Mouse (Mus musculus): ENCODE measurements at regions not wholly inside any gene's neighbourhood (a gene's known extent, or its start where the extent isn't known, plus 50 kb on each side); places are given as distances from the start of the nearest gene placed in this dataset.

GRCm38 (mm10) chr19:32954942-32955341 is 197.6 kb downstream of the Pten start:
- no peak for TF ChIP-seq CTCF (IDR thresholded peaks at IDR 0.05)
- no peak for ATAC-seq
- no peaks in the 10 kb centered on the region for H3K27me3 ChIP-seq
- ChIA-PET POLR2A (no interaction called here), CTCF (no interaction called here)
- in situ Hi-C loops (cut with MboI; ENCODE audit: low pct_unique_long_range_greater_than_20kb): loop anchor here (5.0 kb wide), 1 partner anchor 198 kb away; the partner anchor contains the start of gene Pten
- DNase-seq (ENCODE audit: low read depth, low spot score): no peak

GRCm38 (mm10) chr19:32956143-32956915 is 199.0 kb downstream of the Pten start:
- ChIA-PET CTCF (interaction anchor here (0.5 to 1.1 kb wide), 2 partner anchors 19 to 258 kb away, joined by 3 read pairs; no protein-coding TSS in a partner anchor), POLR2A (interaction anchor here (0.7 kb wide), 1 partner anchor 148 kb away, joined by 6 read pairs; no protein-coding TSS in a partner anchor)
- TF ChIP-seq CTCF (IDR thresholded peaks at IDR 0.05): no peak
- ATAC-seq (no peak), DNase-seq (ENCODE audit: low read depth, low spot score) (no peak)
- in situ Hi-C loops (cut with MboI; ENCODE audit: low pct_unique_long_range_greater_than_20kb): loop anchor here (5.0 kb wide), 1 partner anchor 199 kb away; the partner anchor contains the start of gene Pten
- no peaks in the 10 kb centered on the region for H3K27me3 ChIP-seq

- ATAC-seq (no peak), DNase-seq (ENCODE audit: low read depth, low spot score) (no peak)
- H3K27me3 ChIP-seq: no peaks in the 10 kb centered on the region
- ChIA-PET CTCF (interaction anchor here (0.5 to 1.3 kb wide), 3 partner anchors 15 to 257 kb away, joined by 3 read pairs; no protein-coding TSS in a partner anchor), POLR2A (interaction anchor here (0.7 to 1.0 kb wide), 3 partner anchors 71 to 268 kb away, joined by 3 to 10 read pairs (median 6); no protein-coding TSS in a partner anchor)
- in situ Hi-C loops (cut with MboI; ENCODE audit: low pct_unique_long_range_greater_than_20kb): loop anchor here (5.0 kb wide), 1 partner anchor 200 kb away; the partner anchor contains the start of gene Pten
- TF ChIP-seq CTCF (IDR thresholded peaks at IDR 0.05): no peak
Observed at GRCm38 (mm10) chr19:32956916-32957558, 199.7 kb downstream of the Pten start.

DNA sequence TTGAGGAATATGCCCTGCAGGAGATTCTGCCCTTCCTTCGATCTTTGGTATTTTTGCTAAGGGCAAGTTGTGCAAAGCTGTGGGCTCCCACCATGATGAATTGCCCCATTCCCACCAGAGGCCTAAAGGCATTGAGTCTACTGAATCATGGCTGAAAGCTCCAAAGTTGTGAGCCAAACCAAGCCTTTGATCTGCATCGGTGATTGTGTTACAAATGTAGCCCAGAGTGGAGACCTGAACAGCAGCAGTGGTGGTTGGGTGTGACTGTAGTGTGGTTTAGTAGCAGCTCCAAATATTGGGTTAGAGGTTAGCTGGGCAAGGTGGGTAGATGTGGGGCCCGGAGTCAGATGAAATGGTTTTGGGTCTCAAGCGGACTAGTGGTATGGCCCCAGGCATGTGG is 201.0 kb downstream of the Pten start:
- no peak for DNase-seq (ENCODE audit: low read depth, low spot score)
- H3K27me3 ChIP-seq: no peaks in the 10 kb centered on the region
- no peak for TF ChIP-seq CTCF (IDR thresholded peaks at IDR 0.05)
- in situ Hi-C loops (cut with MboI; ENCODE audit: low pct_unique_long_range_greater_than_20kb): loop anchor here (5.0 kb wide), 1 partner anchor 201 kb away; the partner anchor contains the start of gene Pten
- no peak for ATAC-seq
- ChIA-PET CTCF (interaction anchor here (1.3 kb wide), 1 partner anchor 13 kb away, joined by 3 read pairs; no protein-coding TSS in a partner anchor), POLR2A (interaction anchor here (1.0 kb wide), 1 partner anchor 72 kb away, joined by 3 read pairs; no protein-coding TSS in a partner anchor)

DNA sequence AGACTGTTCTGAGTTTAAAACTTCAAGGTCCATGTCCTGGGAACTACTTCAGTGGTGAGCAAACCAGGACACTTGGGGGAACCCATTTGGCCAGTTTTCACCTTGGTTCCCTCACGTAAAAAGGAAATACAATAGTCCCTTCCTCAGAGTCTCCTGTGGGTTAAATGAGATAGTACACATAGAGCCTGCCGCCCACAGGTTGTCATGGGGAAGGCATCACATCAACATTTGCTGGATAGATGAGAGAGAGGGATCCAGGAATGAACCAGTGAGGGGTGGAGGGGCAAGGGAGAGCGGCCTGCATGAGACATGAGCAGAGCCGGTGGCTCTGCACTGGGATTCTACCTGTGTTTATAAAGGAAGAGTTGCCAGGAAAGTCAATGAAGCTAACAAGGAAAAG is 201.5 kb downstream of the Pten start:
- no peak for TF ChIP-seq CTCF (IDR thresholded peaks at IDR 0.05)
- no peak for DNase-seq (ENCODE audit: low read depth, low spot score)
- CTCF ChIA-PET: no interaction called here
- POLR2A ChIA-PET: no interaction called here
- H3K27me3 ChIP-seq: no peaks in the 10 kb centered on the region
- ATAC-seq: no peak
- in situ Hi-C loops (cut with MboI; ENCODE audit: low pct_unique_long_range_greater_than_20kb): loop anchor here (5.0 kb wide), 1 partner anchor 201 kb away; the partner anchor contains the start of gene Pten

DNA sequence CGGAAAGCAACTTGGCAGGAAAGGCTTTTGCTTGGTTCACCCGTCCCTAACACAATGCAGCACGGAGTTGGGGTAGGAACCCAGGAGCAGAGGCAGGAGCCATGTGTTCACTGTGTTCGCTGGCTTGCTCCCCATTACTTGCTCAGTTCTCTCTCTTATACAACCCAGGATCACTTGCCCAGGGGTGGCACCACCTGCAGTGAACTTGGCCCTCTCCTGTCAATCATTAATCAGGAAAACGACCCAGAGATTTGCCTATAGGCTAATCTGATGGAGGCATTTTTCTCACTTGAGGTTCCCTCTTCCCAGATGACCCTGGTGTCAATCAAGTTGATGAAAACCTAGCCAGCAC is 202.5 kb downstream of the Pten start:
- DNase-seq (ENCODE audit: low read depth, low spot score): no peak
- ChIA-PET POLR2A (no interaction called here), CTCF (no interaction called here)
- H3K27me3 ChIP-seq: no peaks in the 10 kb centered on the region
- no peak for ATAC-seq
- no peak for TF ChIP-seq CTCF (IDR thresholded peaks at IDR 0.05)
- in situ Hi-C loops (cut with MboI; ENCODE audit: low pct_unique_long_range_greater_than_20kb): loop anchor here (5.0 to 10.0 kb wide), 2 partner anchors 203 to 265 kb away; partner anchors contain the start of gene Pten

GRCm38 (mm10) chr19:32960196-32960947 is 203.1 kb downstream of the Pten start:
- no peaks in the 10 kb centered on the region for H3K27me3 ChIP-seq
- ATAC-seq (no peak), DNase-seq (ENCODE audit: low read depth, low spot score) (no peak)
- ChIA-PET POLR2A (no interaction called here), CTCF (no interaction called here)
- in situ Hi-C loops (cut with MboI; ENCODE audit: low pct_unique_long_range_greater_than_20kb): loop anchor here (10.0 kb wide), 1 partner anchor 264 kb away; no protein-coding TSS in a partner anchor
- TF ChIP-seq CTCF (IDR thresholded peaks at IDR 0.05): no peak

DNA sequence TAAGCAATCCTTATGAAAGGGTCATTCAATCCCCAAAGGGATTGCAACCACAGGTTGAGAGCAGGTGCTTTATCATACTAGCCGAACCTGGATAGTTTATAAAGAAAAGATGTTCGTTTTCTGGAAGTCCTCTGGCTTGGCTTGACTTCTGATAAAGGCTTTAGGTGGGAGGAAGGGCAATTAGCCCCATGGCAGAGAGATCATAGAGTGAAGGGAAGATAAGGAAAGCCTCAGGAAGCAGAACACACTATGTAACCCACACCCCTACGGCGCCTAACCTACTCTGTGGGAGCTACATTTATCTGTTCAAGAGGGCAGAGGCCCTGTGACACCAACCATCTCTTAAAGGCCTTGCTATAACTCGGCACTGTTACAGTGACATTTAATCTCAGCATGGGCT is 204.2 kb downstream of the Pten start:
- POLR2A ChIA-PET: no interaction called here
- no peak for TF ChIP-seq CTCF (IDR thresholded peaks at IDR 0.05)
- DNase-seq (ENCODE audit: low read depth, low spot score) (no peak), ATAC-seq (no peak)
- in situ Hi-C loops (cut with MboI; ENCODE audit: low pct_unique_long_range_greater_than_20kb): loop anchor here (10.0 kb wide), 1 partner anchor 263 kb away; no protein-coding TSS in a partner anchor
- CTCF ChIA-PET: no interaction called here
- H3K27me3 ChIP-seq: no peaks in the 10 kb centered on the region

GRCm38 (mm10) chr19:32963983-32964382 is 206.7 kb downstream of the Pten start:
- TF ChIP-seq CTCF (IDR thresholded peaks at IDR 0.05): no peak
- in situ Hi-C loops (cut with MboI; ENCODE audit: low pct_unique_long_range_greater_than_20kb): loop anchor here (10.0 kb wide), 1 partner anchor 261 kb away; no protein-coding TSS in a partner anchor
- POLR2A ChIA-PET: no interaction called here
- ATAC-seq (no peak), DNase-seq (ENCODE audit: low read depth, low spot score) (no peak)
- CTCF ChIA-PET: no interaction called here
- no peaks in the 10 kb centered on the region for H3K27me3 ChIP-seq

GRCm38 (mm10) chr19:32965488-32965887 is 208.2 kb downstream of the Pten start:
- in situ Hi-C loops (cut with MboI; ENCODE audit: low pct_unique_long_range_greater_than_20kb): loop anchor here (10.0 kb wide), 1 partner anchor 259 kb away; no protein-coding TSS in a partner anchor
- CTCF ChIA-PET: interaction anchor here (1.2 kb wide), 1 partner anchor 17 kb away, joined by 5 read pairs; no protein-coding TSS in a partner anchor
- TF ChIP-seq CTCF (IDR thresholded peaks at IDR 0.05): no peak
- ATAC-seq: no peak
- no peak for DNase-seq (ENCODE audit: low read depth, low spot score)
- H3K27me3 ChIP-seq: no peaks in the 10 kb centered on the region
- POLR2A ChIA-PET: no interaction called here
